Mouse (Mus musculus): ENCODE measurements around the gene Atxn2.

Gene Atxn2

GRCm38 (mm10) chr5:121856740-121857139 is 145.6 kb downstream of the Atxn2 start:
- DNase-seq (ENCODE audit: low read depth, low spot score) = no peak

- no peak for DNase-seq (ENCODE audit: low read depth, low spot score)
Observed at GRCm38 (mm10) chr5:121858427-121858826, 147.3 kb downstream of the Atxn2 start.

GRCm38 (mm10) chr5:121861964-121862363 is 150.8 kb downstream of the Atxn2 start:
- no peak for DNase-seq (ENCODE audit: low read depth, low spot score)

- DNase-seq (ENCODE audit: low read depth, low spot score) = no peak
Observed at GRCm38 (mm10) chr5:121864330-121864729, 153.2 kb downstream of the Atxn2 start.

Data from telencephalon, adult 2 months (tissue).